Mouse (Mus musculus): ENCODE data around the gene Gm2007. TPM values are rescaled to one million over a fixed set of nuclear protein-coding genes. Genes with fewer than 3 reads are reported as not detected.

Gm2007 gene
- not detected for total RNA-seq (2023)

GRCm38 (mm10) chr2:175741237-175741636 lies at the start of gene Gm2007:
Gm2007 (plus strand) TSS chr2:175741537.

GRCm38 (mm10) chr2:175703546-175703945 lies 37.8 kb upstream of the Gm2007 start, which contains the start of gene Zfp969:
Zfp969 (minus strand) TSS chr2:175703646.

GRCm38 (mm10) chr2:175800993-175801392 lies 59.7 kb downstream of the Gm2007 start, which contains the start of gene Gm14288:
Gm14288 (minus strand) TSS chr2:175801093.

Other genes with a start within 250 kb of the Gm2007 start
- not detected for gene Gm11007, start 97.6 kb upstream of the Gm2007 start, total RNA-seq (2023)
- gene Zfp969, start 37.9 kb upstream of the Gm2007 start, total RNA-seq (2023) = not detected
- not detected for gene Gm14288, start 59.6 kb downstream of the Gm2007 start, total RNA-seq (2023)
- 10 to 100 TPM in 1 of 2 experiments, 1 to 10 TPM in 1; 4.0 to 11.6 TPM for gene Gm6710, start 127.7 kb downstream of the Gm2007 start, total RNA-seq (2023)
- 1 to 10 TPM; 3.3 to 5.1 TPM for gene Zfp966, start 189.6 kb downstream of the Gm2007 start, total RNA-seq (2023)
- 1 to 10 TPM; 1.4 to 6.1 TPM for gene Gm2026, start 223.8 kb downstream of the Gm2007 start, total RNA-seq (2023)

All from B cell, adult 67 days (primary cell).